Mouse (Mus musculus): ENCODE data around the gene Zbtb44.

- no peak for TF ChIP-seq GATA1 (IDR thresholded peaks at IDR 0.05; ENCODE audit: borderline replicate concordance, low read length)
- TF ChIP-seq FLI1 (IDR thresholded peaks at IDR 0.05; ENCODE audit: low read length) = no peak
Observed at GRCm38 (mm10) chr9:31108464-31108863, 78.0 kb downstream of the Zbtb44 start.
